In genomic region chr8:57337271-57338030, GRCm38 (mm10) we compare ENCODE assay signal across 31 mouse cellular contexts. TPM values are rescaled to one million over a fixed set of nuclear protein-coding genes. Genes with fewer than 3 reads are reported as not detected.
A peak's percentile ranks its signal among the peaks of the same experiment; 100 is the strongest.
DNase-seq lines count a peak whose midpoint lies in the region; ATAC-seq and TF ChIP-seq lines count a peak whose summit lies in the region.
"Had no signal": no experiment of that assay in that cellular context is flagged by ENCODE, and none has a peak within 500 bp of the region (broad histone marks: within the 10 kb centered on the region; RNA-seq: fewer than 3 reads in every experiment).

No protein-coding gene starts in this region.

- peaks cover 15% of the 10 kb centered on the region for H3K4me1 ChIP-seq in hindbrain, embryonic 10.5 days (replicated peaks)
- H3K4me1 ChIP-seq in hindbrain, embryonic 16.5 days (ENCODE audit: control insufficient read depth, insufficient read depth, low read depth, low read length): peaks cover 3% of the 10 kb centered on the region; the same call in 1 of the 2 replicates
- peaks cover 30% of the 10 kb centered on the region for H3K4me1 ChIP-seq in embryonic facial prominence, embryonic 10.5 days
- H3K4me1 ChIP-seq in limb, embryonic 11.5 days (ENCODE audit: control insufficient read depth, insufficient read depth, low read length): peaks cover 20% of the 10 kb centered on the region
- H3K4me1 ChIP-seq: liver, embryonic 13.5 days had no signal

- peak; percentile 24 for DNase-seq in heart, adult 11 months
- DNase-seq in heart, postnatal 25 days (ENCODE audit: low spot score): no peak
- peak; percentile 6 for DNase-seq in hindbrain, embryonic 10.5 days (ENCODE audit: low spot score)
- peak; percentile 9 for DNase-seq in embryonic facial prominence, embryonic 10.5 days (ENCODE audit: low spot score)
- peak; percentile 17 for DNase-seq in limb, embryonic 11.5 days (ENCODE audit: low spot score)
- no peak for DNase-seq in gastrocnemius, adult 2 months
- DNase-seq: adrenal gland, postnatal 10 days; cerebellum, adult 8-10 months; cerebellum, postnatal 25 days; gastrocnemius, postnatal 14 days; heart, adult 18-20 months; kidney, adult 8-10 months; liver, embryonic 13.5 days; lung, adult 18-20 months; thymus, adult 2 months; thymus, postnatal 36 days had no signal

- no peak overlapping the region for H3K4me2 ChIP-seq in hindbrain, embryonic 16.5 days (ENCODE audit: low read length)
- H3K4me2 ChIP-seq in limb, embryonic 11.5 days (ENCODE audit: low read depth, severe bottlenecking): no peak overlapping the region
- H3K4me2 ChIP-seq: hindbrain, embryonic 14.5 days; limb, embryonic 15.5 days; liver, embryonic 13.5 days; neural tube, embryonic 13.5 days had no signal

- H3K36me3 ChIP-seq in hindbrain, embryonic 10.5 days: no peaks in the 10 kb centered on the region
- H3K36me3 ChIP-seq in hindbrain, embryonic 16.5 days (ENCODE audit: control insufficient read depth, insufficient read depth, low read length): no peaks in the 10 kb centered on the region
- no peaks in the 10 kb centered on the region for H3K36me3 ChIP-seq in embryonic facial prominence, embryonic 10.5 days (replicated peaks)
- no peaks in the 10 kb centered on the region for H3K36me3 ChIP-seq in limb, embryonic 11.5 days (ENCODE audit: control insufficient read depth, insufficient read depth, low read length)
- H3K36me3 ChIP-seq: limb, embryonic 15.5 days; liver, embryonic 13.5 days; neural tube, embryonic 13.5 days had no signal

- no peak overlapping the region for H3K9ac ChIP-seq in hindbrain, embryonic 16.5 days (ENCODE audit: low read depth, low read length)
- H3K9ac ChIP-seq in limb, embryonic 11.5 days (ENCODE audit: low read length): no peak overlapping the region
- H3K9ac ChIP-seq: hindbrain, embryonic 14.5 days; limb, embryonic 15.5 days; liver, embryonic 13.5 days; neural tube, embryonic 13.5 days had no signal

- no peaks in the 10 kb centered on the region for H3K9me3 ChIP-seq in hindbrain, embryonic 10.5 days
- no peaks in the 10 kb centered on the region for H3K9me3 ChIP-seq in hindbrain, embryonic 16.5 days (ENCODE audit: control insufficient read depth, low read length)
- no peaks in the 10 kb centered on the region for H3K9me3 ChIP-seq in embryonic facial prominence, embryonic 10.5 days
- no peaks in the 10 kb centered on the region for H3K9me3 ChIP-seq in limb, embryonic 11.5 days (ENCODE audit: control insufficient read depth, low read length)
- H3K9me3 ChIP-seq: limb, embryonic 15.5 days; liver, embryonic 13.5 days; neural tube, embryonic 13.5 days had no signal

- no peak for TF ChIP-seq CTCF in gastrocnemius, adult 2 months (IDR thresholded peaks at IDR 0.05)

- H3K27ac ChIP-seq in hindbrain, embryonic 10.5 days: no peak overlapping the region
- no peak overlapping the region for H3K27ac ChIP-seq in hindbrain, embryonic 16.5 days (ENCODE audit: low read depth, low read length)
- no peak overlapping the region for H3K27ac ChIP-seq in embryonic facial prominence, embryonic 10.5 days (replicated peaks)
- no peak overlapping the region for H3K27ac ChIP-seq in limb, embryonic 11.5 days (replicated peaks; ENCODE audit: low read depth, low read length)
- H3K27ac ChIP-seq in gastrocnemius, adult 2 months: no peak overlapping the region
- H3K27ac ChIP-seq: hindbrain, embryonic 14.5 days; kidney, postnatal 0 days; limb, embryonic 15.5 days; liver, embryonic 13.5 days; macrophage; neural tube, embryonic 13.5 days had no signal

- no peak overlapping the region for H3K4me3 ChIP-seq in hindbrain, embryonic 10.5 days
- no peak overlapping the region for H3K4me3 ChIP-seq in hindbrain, embryonic 16.5 days (ENCODE audit: low read length)
- H3K4me3 ChIP-seq in embryonic facial prominence, embryonic 10.5 days: no peak overlapping the region
- no peak overlapping the region for H3K4me3 ChIP-seq in limb, embryonic 11.5 days (ENCODE audit: low read depth, low read length)
- H3K4me3 ChIP-seq in gastrocnemius, adult 2 months: no peak overlapping the region
- H3K4me3 ChIP-seq: limb, embryonic 15.5 days; liver, embryonic 13.5 days; neural tube, embryonic 13.5 days had no signal

- 29% methylated on average over 4 of the region's 4 CpGs for WGBS in hindbrain, embryonic 10.5 days
- 32% methylated on average over 4 of the region's 4 CpGs for WGBS in hindbrain, embryonic 16.5 days
- WGBS in embryonic facial prominence, embryonic 10.5 days: 37% methylated on average over 4 of the region's 4 CpGs
- WGBS in limb, embryonic 11.5 days: 44% methylated on average over 4 of the region's 4 CpGs

- H3K27me3 ChIP-seq in hindbrain, embryonic 10.5 days (ENCODE audit: insufficient read depth, poor library complexity, severe bottlenecking): peaks cover 100% of the 10 kb centered on the region
- H3K27me3 ChIP-seq in hindbrain, embryonic 16.5 days (replicated peaks; ENCODE audit: control insufficient read depth, insufficient read depth, low read length): peaks cover 77% of the 10 kb centered on the region
- peaks cover 100% of the 10 kb centered on the region for H3K27me3 ChIP-seq in embryonic facial prominence, embryonic 10.5 days (replicated peaks; ENCODE audit: low read depth, poor library complexity, severe bottlenecking)
- peaks cover 9% of the 10 kb centered on the region; the same call in 1 of the 2 replicates for H3K27me3 ChIP-seq in limb, embryonic 11.5 days (ENCODE audit: control insufficient read depth, insufficient read depth, low read length)
- H3K27me3 ChIP-seq: Patski had no signal

- ATAC-seq in hindbrain, embryonic 16.5 days: no peak
- ATAC-seq in limb, embryonic 11.5 days (ENCODE audit: insufficient number of reproducible peaks, low FRiP score, low TSS enrichment, low read depth): no peak
- ATAC-seq: inflammation-experienced regulatory T-cells, adult 6 months; lung, postnatal 0 days; midbrain, embryonic 16.5 days; Patski had no signal

- intact Hi-C loops in heart, postnatal 25 days (cut with DNase I): loop anchor here (10.0 kb wide), 2 partner anchors 613 to 783 kb away; partner anchors contain the start of genes Cep44 and Fbxo8
- intact Hi-C loops in gastrocnemius, adult 2 months (cut with DNase I): no loop called here

RNA-seq across cellular contexts. Expression of gene Hand2, which starts 16.7 kb away (rescaled TPM):
- total RNA-seq in heart, postnatal 25 days (2021): 10 to 100 TPM; 49.0 to 56.6 TPM
- polyA plus RNA-seq in hindbrain, embryonic 10.5 days (2016; fragmentation: Nextera tagmentation; extraction: Ambion mirVana): 0.20 TPM in 1 of 2 replicates, not detected in the other
- polyA plus RNA-seq in hindbrain, embryonic 16.5 days (2015; fragmentation: Nextera tagmentation; extraction: Ambion mirVana): not detected in 2 replicates
- polyA plus RNA-seq in embryonic facial prominence, embryonic 10.5 days (2016; fragmentation: Nextera tagmentation; extraction: Ambion mirVana): 3.9 and 5.4 TPM in 2 replicates
- polyA plus RNA-seq in limb, embryonic 11.5 days (2014; fragmentation: Nextera tagmentation; extraction: Ambion mirVana): 27.3 and 30.3 TPM in 2 replicates
- total RNA-seq in gastrocnemius, adult 2 months (2021): under 1 TPM in 1 of 2 experiments, not detected in 1; 0.08 TPM
- total RNA-seq: layer of hippocampus, adult 8-10 months; layer of hippocampus, postnatal 25 days; left cerebral cortex, adult 8-10 months; left cerebral cortex, postnatal 36 days; MEL had no signal
- polyA plus RNA-seq: hindbrain, embryonic 14.5 days; inflammation-experienced regulatory T-cells, adult 6 months; kidney, postnatal 0 days; macrophage; midbrain, embryonic 16.5 days had no signal

Comparison
In these comparisons a context has a peak if more than half of its experiments do, and no peak if none do; other contexts are left out.
1. DNase-seq: peak in heart, adult 11 months (single experiment), hindbrain, embryonic 10.5 days (single experiment), embryonic facial prominence, embryonic 10.5 days (single experiment) and limb, embryonic 11.5 days (single experiment); none in heart, postnatal 25 days (single experiment) and gastrocnemius, adult 2 months (single experiment).